Mouse (Mus musculus): ENCODE results near the gene Muc20.

The Muc20 gene

DNA sequence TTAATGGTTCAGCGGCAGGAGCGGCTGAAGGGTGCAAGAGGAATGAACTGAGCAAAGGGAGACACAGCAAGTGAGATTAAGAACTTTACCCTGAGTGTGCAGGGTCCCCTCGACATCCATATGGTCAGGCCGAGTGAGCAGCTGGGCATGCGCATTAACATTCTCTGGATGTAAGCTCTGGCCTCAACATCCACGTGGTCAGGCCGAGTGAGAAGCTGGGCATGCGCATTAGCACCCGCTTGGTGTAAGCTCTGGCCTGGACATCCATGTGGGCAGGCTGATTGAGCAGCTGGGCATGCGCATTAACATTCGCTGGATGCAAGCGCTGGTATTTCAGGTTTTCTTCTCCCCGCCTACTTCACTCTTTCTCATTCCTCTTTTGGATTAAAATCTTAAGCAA lies 12.4 kb downstream of the Muc20 start:
- Histone ChIP-seq H3K4me1 (replicated peaks; ENCODE audit: low read depth, low read length) (peaks cover 3% of the 10 kb centered on the region; the same call in 1 of the 2 replicates), H3K4me3 (replicated peaks; ENCODE audit: low read length) (no peak overlapping the region; the same call in 1 of the 2 replicates), H3K27me3 (ENCODE audit: insufficient read depth, low read length) (peaks cover 12% of the 10 kb centered on the region), H3K36me3 (ENCODE audit: insufficient read depth, low read length) (no peaks in the 10 kb centered on the region), H3K9me3 (ENCODE audit: low read length) (peaks cover 7% of the 10 kb centered on the region; the same call in 1 of the 2 replicates)
- TF ChIP-seq NANOG (IDR thresholded peaks at IDR 0.05; ENCODE audit: borderline replicate concordance, low read length): no peak
- TF ChIP-seq CTCF (conservative IDR thresholded peaks at IDR 0.05; ENCODE audit: low read length): no peak
- TF ChIP-seq POU5F1 (IDR thresholded peaks at IDR 0.05; ENCODE audit: borderline replicate concordance, low read length): no peak

DNA sequence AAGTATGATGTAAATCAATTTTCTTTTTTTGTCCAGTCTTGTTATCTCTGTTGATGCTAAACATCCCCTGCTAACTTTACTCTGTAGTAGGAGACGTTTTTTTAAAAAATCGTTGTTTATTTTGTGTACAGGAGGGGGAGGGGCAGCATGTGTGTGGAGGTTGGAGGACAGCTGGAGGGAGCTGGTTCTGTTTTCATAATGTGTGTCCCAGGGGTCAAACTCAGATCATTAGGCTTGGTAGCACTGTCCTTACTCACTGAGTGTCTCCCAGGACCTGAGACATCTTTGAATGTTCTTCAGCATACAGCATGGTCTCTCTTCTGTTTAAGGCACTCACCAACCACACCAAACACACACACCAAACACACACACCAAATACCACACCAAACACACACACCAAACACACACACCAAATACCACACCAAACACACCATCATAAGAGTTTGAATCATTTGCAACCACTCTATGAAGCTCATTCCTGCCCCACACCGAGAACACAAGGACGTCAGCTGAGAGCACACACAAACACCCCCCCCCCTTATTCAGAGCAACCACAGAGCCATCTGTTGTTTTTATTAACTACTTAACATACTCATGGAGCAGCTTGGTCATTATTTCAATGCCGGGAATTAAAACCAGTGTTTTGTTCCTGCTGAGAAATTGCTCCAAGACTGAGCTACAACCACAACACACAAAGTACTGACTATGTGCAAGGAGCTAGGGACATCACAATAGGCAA lies 13.7 kb downstream of the Muc20 start:
- no peak for TF ChIP-seq POU5F1 (IDR thresholded peaks at IDR 0.05; ENCODE audit: borderline replicate concordance, low read length)
- Histone ChIP-seq H3K4me1 (replicated peaks; ENCODE audit: low read depth, low read length) (peaks cover 3% of the 10 kb centered on the region; the same call in 1 of the 2 replicates), H3K9me3 (ENCODE audit: low read length) (peaks cover 3% of the 10 kb centered on the region; the same call in 1 of the 2 replicates), H3K36me3 (ENCODE audit: insufficient read depth, low read length) (no peaks in the 10 kb centered on the region), H3K27me3 (ENCODE audit: insufficient read depth, low read length) (peaks cover 19% of the 10 kb centered on the region), H3K4me3 (replicated peaks; ENCODE audit: low read length) (no peak overlapping the region)

- no peaks in the 10 kb centered on the region for H3K9me3 ChIP-seq (ENCODE audit: low read length)
- no peak for TF ChIP-seq POU5F1 (IDR thresholded peaks at IDR 0.05; ENCODE audit: borderline replicate concordance, low read length)
- TF ChIP-seq NANOG (IDR thresholded peaks at IDR 0.05; ENCODE audit: borderline replicate concordance, low read length): no peak
- no peak for TF ChIP-seq CTCF (conservative IDR thresholded peaks at IDR 0.05; ENCODE audit: low read length)
- no peak overlapping the region for H3K4me3 ChIP-seq (replicated peaks; ENCODE audit: low read length)
- no peaks in the 10 kb centered on the region for H3K4me1 ChIP-seq (replicated peaks; ENCODE audit: low read depth, low read length)
- H3K36me3 ChIP-seq (ENCODE audit: insufficient read depth, low read length): no peaks in the 10 kb centered on the region
- peaks cover 46% of the 10 kb centered on the region for H3K27me3 ChIP-seq (ENCODE audit: insufficient read depth, low read length)
Observed at GRCm38 (mm10) chr16:32778956-32779355, 18.3 kb downstream of the Muc20 start.

- no peak for TF ChIP-seq NANOG (IDR thresholded peaks at IDR 0.05; ENCODE audit: borderline replicate concordance, low read length)
- TF ChIP-seq POU5F1 (IDR thresholded peaks at IDR 0.05; ENCODE audit: borderline replicate concordance, low read length): no peak
- TF ChIP-seq CTCF (conservative IDR thresholded peaks at IDR 0.05; ENCODE audit: low read length): no peak
- Histone ChIP-seq H3K9me3 (ENCODE audit: low read length) (no peaks in the 10 kb centered on the region), H3K4me3 (replicated peaks; ENCODE audit: low read length) (no peak overlapping the region), H3K36me3 (ENCODE audit: insufficient read depth, low read length) (no peaks in the 10 kb centered on the region), H3K27me3 (ENCODE audit: insufficient read depth, low read length) (peaks cover 44% of the 10 kb centered on the region), H3K4me1 (replicated peaks; ENCODE audit: low read depth, low read length) (no peaks in the 10 kb centered on the region)
Observed at GRCm38 (mm10) chr16:32776676-32777075, 20.6 kb downstream of the Muc20 start.

DNA sequence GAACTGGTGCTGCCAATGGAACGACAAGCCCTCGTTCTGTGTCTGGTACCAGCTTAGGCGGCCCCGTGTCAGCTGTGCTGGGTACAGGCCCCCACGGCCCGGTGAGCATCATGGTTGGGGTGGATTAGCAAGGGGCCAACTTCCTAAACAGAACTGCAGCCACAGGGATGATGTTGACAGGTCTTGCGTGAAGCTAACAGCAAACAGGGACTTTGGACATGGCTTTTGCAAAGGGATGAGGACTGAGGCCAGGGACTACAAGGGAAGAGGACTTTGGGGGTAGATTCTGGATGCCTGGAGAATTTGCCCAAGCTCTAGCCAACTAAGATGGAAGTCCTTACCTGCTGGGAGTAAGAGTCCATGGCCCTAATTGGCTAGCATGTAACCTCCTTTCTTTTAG lies 30.3 kb downstream of the Muc20 start:
- Histone ChIP-seq H3K27me3 (ENCODE audit: insufficient read depth, low read length) (no peaks in the 10 kb centered on the region), H3K4me1 (replicated peaks; ENCODE audit: low read depth, low read length) (peaks cover 13% of the 10 kb centered on the region), H3K9me3 (ENCODE audit: low read length) (0 out of 2 replicates have a peak, but pooled peaks cover 5% of the 10 kb centered on the region), H3K36me3 (ENCODE audit: insufficient read depth, low read length) (no peaks in the 10 kb centered on the region), H3K4me3 (replicated peaks; ENCODE audit: low read length) (no peak overlapping the region)
- TF ChIP-seq CTCF (conservative IDR thresholded peaks at IDR 0.05; ENCODE audit: low read length) (no peak), NANOG (IDR thresholded peaks at IDR 0.05; ENCODE audit: borderline replicate concordance, low read length) (no peak), POU5F1 (IDR thresholded peaks at IDR 0.05; ENCODE audit: borderline replicate concordance, low read length) (no peak)

DNA sequence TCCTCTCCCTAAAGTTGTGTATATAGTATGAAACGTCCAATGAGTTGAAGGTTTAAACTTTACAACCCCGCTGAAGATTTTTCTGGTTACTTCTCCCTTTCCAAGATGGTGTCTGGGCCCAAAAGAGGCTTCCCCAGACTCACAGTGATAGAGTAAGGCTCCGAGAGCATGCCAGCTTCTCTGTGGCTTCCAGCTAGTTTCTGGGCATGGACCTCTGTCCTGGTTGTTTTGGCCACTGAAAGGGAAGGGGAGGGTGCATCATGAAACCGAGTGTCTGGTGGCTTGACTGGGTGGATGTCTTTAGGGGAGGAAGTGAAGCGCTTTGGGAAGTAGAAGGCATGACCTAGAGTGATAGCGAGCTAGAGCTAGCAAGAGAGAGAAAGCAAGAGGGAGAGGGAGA lies 32.3 kb downstream of the Muc20 start:
- TF ChIP-seq POU5F1 (IDR thresholded peaks at IDR 0.05; ENCODE audit: borderline replicate concordance, low read length) (no peak), CTCF (conservative IDR thresholded peaks at IDR 0.05; ENCODE audit: low read length) (no peak), NANOG (IDR thresholded peaks at IDR 0.05; ENCODE audit: borderline replicate concordance, low read length) (no peak)
- H3K4me3 ChIP-seq (replicated peaks; ENCODE audit: low read length): no peak overlapping the region
- H3K27me3 ChIP-seq (ENCODE audit: insufficient read depth, low read length): no peaks in the 10 kb centered on the region
- no peaks in the 10 kb centered on the region for H3K36me3 ChIP-seq (ENCODE audit: insufficient read depth, low read length)
- 0 out of 2 replicates have a peak, but pooled peaks cover 5% of the 10 kb centered on the region for H3K9me3 ChIP-seq (ENCODE audit: low read length)
- H3K4me1 ChIP-seq (replicated peaks; ENCODE audit: low read depth, low read length): peaks cover 14% of the 10 kb centered on the region

- Histone ChIP-seq H3K4me3 (replicated peaks; ENCODE audit: low read length) (no peak overlapping the region), H3K9me3 (ENCODE audit: low read length) (peaks cover 5% of the 10 kb centered on the region; the same call in 1 of the 2 replicates), H3K27me3 (ENCODE audit: insufficient read depth, low read length) (no peaks in the 10 kb centered on the region), H3K4me1 (replicated peaks; ENCODE audit: low read depth, low read length) (peaks cover 16% of the 10 kb centered on the region), H3K36me3 (ENCODE audit: insufficient read depth, low read length) (no peaks in the 10 kb centered on the region)
- TF ChIP-seq NANOG (IDR thresholded peaks at IDR 0.05; ENCODE audit: borderline replicate concordance, low read length) (no peak), CTCF (conservative IDR thresholded peaks at IDR 0.05; ENCODE audit: low read length) (no peak), POU5F1 (IDR thresholded peaks at IDR 0.05; ENCODE audit: borderline replicate concordance, low read length) (no peak)
Observed at GRCm38 (mm10) chr16:32764550-32764949, 32.7 kb downstream of the Muc20 start.

DNA sequence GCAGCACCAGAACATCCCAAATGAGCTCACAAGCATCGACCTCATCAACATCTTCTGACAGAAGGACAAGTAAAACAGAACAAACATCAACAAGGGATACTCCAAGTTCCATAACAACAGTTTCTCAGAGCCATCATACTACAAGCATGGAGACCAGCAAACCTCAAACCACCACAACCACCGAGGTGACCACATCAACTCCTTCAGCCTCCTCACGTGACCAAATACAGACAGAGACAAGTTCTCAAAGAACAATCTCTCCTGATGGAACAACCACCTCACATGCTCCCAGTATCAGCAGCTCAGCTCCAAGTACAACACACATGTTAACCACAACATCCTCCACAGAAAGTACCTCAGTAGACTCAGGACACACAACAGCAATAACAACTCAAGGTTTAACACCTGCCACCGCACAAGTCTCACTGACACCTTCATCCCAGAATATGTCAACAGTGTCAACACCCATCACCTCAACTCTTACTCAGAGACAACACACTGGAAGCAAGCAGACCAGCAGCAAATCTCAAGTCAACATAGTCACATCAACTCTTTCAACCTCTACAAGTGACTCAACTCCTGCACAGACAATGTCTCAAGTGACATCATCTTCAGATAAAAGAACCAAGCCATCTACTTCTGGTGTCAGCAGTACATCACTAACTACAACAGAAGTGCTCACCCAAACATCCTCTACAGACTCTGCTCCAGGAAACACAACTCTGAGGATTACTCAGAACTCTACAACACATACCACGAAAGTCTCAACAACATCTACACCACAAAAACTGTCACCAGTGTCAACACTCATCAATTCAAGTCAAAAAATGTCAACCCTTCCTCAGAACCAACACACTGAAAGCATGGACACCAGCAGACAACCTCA lies 46.8 kb downstream of the Muc20 start:
- Histone ChIP-seq H3K4me1 (replicated peaks; ENCODE audit: low read depth, low read length) (peaks cover 5% of the 10 kb centered on the region; the same call in 1 of the 2 replicates), H3K36me3 (ENCODE audit: insufficient read depth, low read length) (no peaks in the 10 kb centered on the region), H3K9me3 (ENCODE audit: low read length) (no peaks in the 10 kb centered on the region), H3K27me3 (ENCODE audit: insufficient read depth, low read length) (no peaks in the 10 kb centered on the region), H3K4me3 (replicated peaks; ENCODE audit: low read length) (no peak overlapping the region)
- TF ChIP-seq NANOG (IDR thresholded peaks at IDR 0.05; ENCODE audit: borderline replicate concordance, low read length) (no peak), POU5F1 (IDR thresholded peaks at IDR 0.05; ENCODE audit: borderline replicate concordance, low read length) (no peak), CTCF (conservative IDR thresholded peaks at IDR 0.05; ENCODE audit: low read length) (no peak)

Data from E14TG2a.4 (cell line).